Mouse (Mus musculus): ENCODE results near the gene Plbd2.

GRCm38 (mm10) chr5:120468830-120469229 is 34.6 kb downstream of the Plbd2 start:
- no peak for TF ChIP-seq CTCF (conservative IDR thresholded peaks at IDR 0.05; ENCODE audit: low read length)
- TF ChIP-seq NANOG (IDR thresholded peaks at IDR 0.05; ENCODE audit: borderline replicate concordance, low read length) = no peak

All from E14TG2a.4 (cell line).